Mouse (Mus musculus): ENCODE data around the gene Saxo1. TPM values are rescaled to one million over a fixed set of nuclear protein-coding genes. Genes with fewer than 3 reads are reported as not detected.

Gene Saxo1
- polyA plus RNA-seq, 1 experiment from 2014 or later, result not detected

DNA sequence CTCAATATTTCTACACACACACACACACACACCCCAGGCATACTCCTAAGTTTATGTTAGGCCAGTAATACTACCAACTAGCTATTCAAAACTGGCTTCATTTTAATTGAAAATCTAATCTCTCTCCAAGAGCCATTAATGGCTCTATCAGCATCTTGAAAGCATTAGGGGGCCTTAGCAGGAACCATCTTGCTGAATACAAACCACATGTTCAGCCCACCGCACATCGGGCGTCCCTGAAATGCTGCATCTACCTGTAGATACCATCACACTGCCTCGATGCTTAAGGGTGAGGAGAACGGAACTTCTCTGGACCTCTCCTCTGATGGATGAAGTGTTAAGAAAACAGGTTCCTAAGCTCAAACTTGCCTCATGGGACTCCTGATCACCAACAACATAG is 93.3 kb downstream of the Saxo1 start:
- Histone ChIP-seq H3K36me3 (replicated peaks) (no peaks in the 10 kb centered on the region), H3K9ac (no peak overlapping the region), H3K4me3 (replicated peaks) (no peak overlapping the region), H3K27ac (no peak overlapping the region), H3K4me1 (no peaks in the 10 kb centered on the region), H3K27me3 (no peaks in the 10 kb centered on the region), H3K9me3 (no peaks in the 10 kb centered on the region), H3K4me2 (no peak overlapping the region)
- WGBS, result 77% methylated on average over 5 of the region's 5 CpGs
- no peak for ATAC-seq (ENCODE audit: low FRiP score)

DNA sequence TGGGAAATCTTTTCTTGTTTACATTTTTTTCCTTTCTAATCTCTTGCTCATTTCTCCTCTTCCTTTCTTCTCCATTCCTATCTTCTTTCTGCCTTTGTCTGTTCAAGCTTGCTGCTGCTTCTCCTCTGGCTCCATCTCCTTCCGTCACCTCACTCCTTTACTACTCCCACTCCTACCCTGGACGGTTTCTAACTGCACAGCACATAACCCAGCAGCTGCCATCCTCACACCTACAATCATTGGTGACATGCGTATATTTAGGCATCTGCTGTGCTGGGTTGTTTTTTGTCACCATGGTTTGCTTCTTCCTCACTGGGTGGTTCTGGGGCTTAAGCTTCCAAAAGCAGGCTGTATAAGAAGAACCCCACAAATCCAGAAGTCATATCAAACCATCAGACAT is 107.7 kb downstream of the Saxo1 start:
- no peak overlapping the region for H3K4me2 ChIP-seq
- H3K27me3 ChIP-seq, result no peaks in the 10 kb centered on the region
- 91% methylated on average over 3 of the region's 3 CpGs for WGBS
- no peak overlapping the region for H3K27ac ChIP-seq
- no peak overlapping the region for H3K9ac ChIP-seq
- H3K36me3 ChIP-seq (replicated peaks), result no peaks in the 10 kb centered on the region
- no peak overlapping the region for H3K4me3 ChIP-seq (replicated peaks)
- H3K9me3 ChIP-seq, result no peaks in the 10 kb centered on the region
- H3K4me1 ChIP-seq, result no peaks in the 10 kb centered on the region
- no peak for ATAC-seq (ENCODE audit: low FRiP score)

DNA sequence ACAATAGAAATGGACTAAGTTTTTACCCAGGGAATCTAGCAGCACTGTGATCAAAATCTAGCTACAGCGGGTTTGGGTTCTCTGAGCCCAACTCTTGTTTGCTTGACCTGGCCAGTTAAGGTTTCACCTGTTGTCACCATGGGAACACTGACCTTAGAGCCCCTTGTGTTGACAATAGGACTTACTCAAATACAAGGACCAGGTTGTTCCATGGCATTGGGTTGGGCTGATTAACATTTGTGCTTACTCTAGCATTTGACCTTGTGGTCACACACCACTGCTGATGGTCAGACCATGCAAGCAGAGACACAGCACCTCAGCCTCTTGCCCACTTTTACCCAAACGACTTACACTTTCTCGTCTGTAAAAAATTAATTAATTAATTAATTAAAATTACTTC is 121.8 kb downstream of the Saxo1 start:
- H3K4me1 ChIP-seq, result no peaks in the 10 kb centered on the region
- WGBS, result 85% methylated on average over 3 of the region's 3 CpGs
- H3K9ac ChIP-seq, result no peak overlapping the region
- no peaks in the 10 kb centered on the region for H3K36me3 ChIP-seq (replicated peaks)
- no peaks in the 10 kb centered on the region for H3K27me3 ChIP-seq
- no peak overlapping the region for H3K4me3 ChIP-seq (replicated peaks)
- no peak overlapping the region for H3K4me2 ChIP-seq
- no peaks in the 10 kb centered on the region for H3K9me3 ChIP-seq
- no peak overlapping the region for H3K27ac ChIP-seq
- no peak for ATAC-seq (ENCODE audit: low FRiP score)

DNA sequence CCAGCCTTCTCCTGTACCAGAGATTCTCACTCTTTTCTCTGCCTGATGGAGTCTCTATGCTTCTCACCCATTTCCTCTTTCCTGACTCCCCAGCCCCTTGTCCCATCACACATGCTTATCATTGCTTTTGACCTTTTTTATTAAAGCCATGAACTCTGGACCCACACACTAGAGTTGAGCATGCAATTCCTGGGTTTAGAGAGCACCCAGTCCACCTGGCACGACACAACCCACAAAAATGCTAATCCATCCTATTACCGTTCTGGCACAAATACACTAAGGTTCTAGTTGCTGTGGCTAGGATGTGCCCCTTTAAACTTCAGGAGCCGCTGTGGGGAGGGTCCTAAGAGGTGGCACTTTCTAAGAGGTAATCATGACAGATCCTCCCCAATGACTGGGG is 122.5 kb downstream of the Saxo1 start:
- no peak overlapping the region for H3K9ac ChIP-seq
- no peaks in the 10 kb centered on the region for H3K27me3 ChIP-seq
- no peak overlapping the region for H3K4me2 ChIP-seq
- 93% methylated on average over 3 of the region's 3 CpGs for WGBS
- ATAC-seq (ENCODE audit: low FRiP score), result no peak
- H3K27ac ChIP-seq, result no peak overlapping the region
- no peak overlapping the region for H3K4me3 ChIP-seq (replicated peaks)
- H3K4me1 ChIP-seq, result no peaks in the 10 kb centered on the region
- H3K36me3 ChIP-seq (replicated peaks), result no peaks in the 10 kb centered on the region
- H3K9me3 ChIP-seq, result no peaks in the 10 kb centered on the region

DNA sequence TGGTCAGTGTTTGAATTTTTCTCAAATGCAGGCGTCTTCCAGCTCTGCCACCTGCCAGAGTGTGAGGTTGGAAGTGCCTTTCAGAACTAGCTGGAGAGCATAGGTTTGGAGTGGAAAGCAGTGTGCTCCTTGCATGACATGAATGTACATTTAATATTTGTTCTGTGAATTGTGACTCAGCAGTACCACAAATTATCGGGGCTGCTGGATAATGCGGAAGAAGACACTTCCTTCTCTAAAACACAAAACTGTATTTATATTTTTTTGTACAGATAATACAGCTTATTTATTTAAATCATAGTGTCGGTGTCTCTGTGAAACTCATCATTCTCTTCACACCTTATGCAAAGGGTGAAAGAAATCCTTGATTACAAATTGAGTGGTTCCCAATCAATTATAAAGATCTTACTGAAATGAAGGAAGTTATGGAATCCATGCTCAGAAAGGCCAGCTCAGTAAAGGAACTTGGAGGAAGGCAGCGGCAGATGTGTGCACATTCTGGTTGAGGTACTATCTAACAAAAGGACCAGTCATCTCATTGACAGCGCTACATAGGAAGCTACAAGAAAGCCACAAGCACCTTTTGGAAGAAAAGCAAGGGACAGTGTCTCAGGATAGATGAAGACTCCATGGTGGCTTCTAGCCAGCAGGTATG is 129.9 kb downstream of the Saxo1 start:
- ATAC-seq (ENCODE audit: low FRiP score), result no peak
- Histone ChIP-seq H3K27ac (no peak overlapping the region), H3K27me3 (no peaks in the 10 kb centered on the region), H3K4me1 (no peaks in the 10 kb centered on the region), H3K9me3 (no peaks in the 10 kb centered on the region), H3K4me3 (replicated peaks) (no peak overlapping the region), H3K36me3 (replicated peaks) (no peaks in the 10 kb centered on the region), H3K4me2 (no peak overlapping the region), H3K9ac (no peak overlapping the region)
- WGBS, result 91% methylated on average over 6 of the region's 6 CpGs

DNA sequence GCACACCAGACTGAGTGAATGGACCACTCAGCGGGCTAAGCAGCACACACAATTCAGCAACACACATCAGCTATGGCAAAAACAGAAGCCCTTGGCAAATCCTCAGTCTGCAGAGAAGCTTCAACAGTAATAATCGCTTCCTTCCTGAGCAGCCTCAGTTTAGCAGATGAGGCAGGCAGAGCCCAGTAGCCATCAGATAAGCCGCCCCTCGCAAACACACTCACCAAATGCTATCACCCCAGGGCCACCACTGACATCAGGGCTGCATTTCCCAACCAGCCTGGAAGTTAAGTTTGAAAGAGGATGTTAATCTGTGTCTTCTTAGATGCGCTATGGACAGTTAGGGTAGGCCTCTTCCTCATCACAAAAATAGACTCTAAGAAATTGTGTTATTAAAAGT is 130.8 kb downstream of the Saxo1 start:
- Histone ChIP-seq H3K9ac (no peak overlapping the region), H3K36me3 (replicated peaks) (no peaks in the 10 kb centered on the region), H3K9me3 (no peaks in the 10 kb centered on the region), H3K27ac (no peak overlapping the region), H3K4me3 (replicated peaks) (no peak overlapping the region), H3K4me1 (no peaks in the 10 kb centered on the region), H3K27me3 (no peaks in the 10 kb centered on the region), H3K4me2 (no peak overlapping the region)
- no peak for ATAC-seq (ENCODE audit: low FRiP score)
- WGBS, result 77% methylated on average over 5 of the region's 5 CpGs

DNA sequence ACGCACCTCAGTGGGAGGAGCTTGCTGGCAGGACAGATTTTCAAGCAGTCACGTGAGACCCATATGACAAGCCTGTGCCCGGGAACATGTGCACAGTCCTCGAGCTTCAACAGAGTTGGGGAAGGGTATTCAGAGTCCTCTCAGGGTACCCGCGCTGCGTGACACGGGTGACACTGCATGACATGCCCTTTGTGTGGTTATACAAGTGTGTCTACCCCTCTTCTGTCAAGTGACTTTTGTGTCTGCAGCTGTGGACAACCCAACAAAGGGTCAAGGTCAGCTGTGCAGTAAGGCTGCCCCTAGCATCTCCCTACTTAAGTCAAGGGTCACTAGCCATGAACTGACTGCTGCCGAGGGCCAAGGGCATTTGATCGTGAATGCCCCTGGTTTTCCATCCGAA is 131.6 kb downstream of the Saxo1 start:
- H3K4me3 ChIP-seq (replicated peaks), result no peak overlapping the region
- H3K4me2 ChIP-seq, result no peak overlapping the region
- H3K27me3 ChIP-seq, result no peaks in the 10 kb centered on the region
- H3K9me3 ChIP-seq, result no peaks in the 10 kb centered on the region
- WGBS, result 71% methylated on average over 11 of the region's 11 CpGs
- H3K4me1 ChIP-seq, result no peaks in the 10 kb centered on the region
- no peaks in the 10 kb centered on the region for H3K36me3 ChIP-seq (replicated peaks)
- ATAC-seq (ENCODE audit: low FRiP score), result no peak
- H3K27ac ChIP-seq, result no peak overlapping the region
- no peak overlapping the region for H3K9ac ChIP-seq

DNA sequence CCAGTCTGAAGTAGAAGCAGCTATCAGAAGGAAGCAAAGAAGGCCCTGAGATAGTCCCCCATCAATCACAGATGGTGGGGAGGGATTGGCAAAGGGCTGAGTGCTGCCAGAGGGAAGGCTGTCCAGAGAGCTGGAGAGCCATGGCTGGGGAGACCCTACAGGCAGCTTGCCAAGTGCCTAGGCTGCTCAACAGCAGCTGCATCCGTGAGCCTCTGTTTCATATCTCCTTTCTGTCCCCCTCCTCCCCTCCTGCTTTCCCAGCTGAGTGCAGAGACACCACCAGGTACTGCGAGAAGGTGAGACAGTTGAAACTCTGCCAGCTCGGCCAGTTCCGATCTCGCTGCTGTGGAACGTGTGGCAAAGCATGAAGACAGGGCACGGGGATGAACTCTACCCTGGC is 132.5 kb downstream of the Saxo1 start:
- H3K27me3 ChIP-seq, result no peaks in the 10 kb centered on the region
- 96% methylated on average over 7 of the region's 7 CpGs for WGBS
- H3K36me3 ChIP-seq (replicated peaks), result no peaks in the 10 kb centered on the region
- H3K4me1 ChIP-seq, result no peaks in the 10 kb centered on the region
- no peak overlapping the region for H3K4me3 ChIP-seq (replicated peaks)
- H3K27ac ChIP-seq, result no peak overlapping the region
- no peaks in the 10 kb centered on the region for H3K9me3 ChIP-seq
- H3K4me2 ChIP-seq, result no peak overlapping the region
- no peak for ATAC-seq (ENCODE audit: low FRiP score)
- no peak overlapping the region for H3K9ac ChIP-seq

DNA sequence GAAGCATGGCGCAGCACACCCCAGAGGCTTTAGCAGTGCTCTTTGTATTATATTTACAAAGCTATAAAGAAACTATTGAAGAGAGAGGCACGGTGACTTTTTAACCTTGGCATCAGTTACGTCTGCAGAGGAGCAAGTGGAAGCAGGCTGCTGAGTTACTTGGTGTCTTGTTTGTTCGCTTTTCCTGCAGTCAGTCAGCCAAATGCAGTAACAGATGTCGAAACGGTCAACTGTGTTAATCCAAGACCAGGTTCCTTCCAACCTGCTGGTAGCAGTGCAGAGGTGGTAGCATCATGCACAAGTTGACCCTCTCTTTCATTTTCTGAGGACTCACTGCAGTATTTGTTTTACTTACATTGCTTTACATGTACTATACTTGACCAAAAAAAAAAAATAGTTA is 135.5 kb downstream of the Saxo1 start:
- Histone ChIP-seq H3K36me3 (replicated peaks) (no peaks in the 10 kb centered on the region), H3K9ac (no peak overlapping the region), H3K4me2 (no peak overlapping the region), H3K27me3 (no peaks in the 10 kb centered on the region), H3K4me1 (no peaks in the 10 kb centered on the region), H3K9me3 (no peaks in the 10 kb centered on the region), H3K4me3 (replicated peaks) (no peak overlapping the region), H3K27ac (no peak overlapping the region)
- ATAC-seq (ENCODE audit: low FRiP score), result no peak
- 83% methylated on average over 6 of the region's 6 CpGs for WGBS

DNA sequence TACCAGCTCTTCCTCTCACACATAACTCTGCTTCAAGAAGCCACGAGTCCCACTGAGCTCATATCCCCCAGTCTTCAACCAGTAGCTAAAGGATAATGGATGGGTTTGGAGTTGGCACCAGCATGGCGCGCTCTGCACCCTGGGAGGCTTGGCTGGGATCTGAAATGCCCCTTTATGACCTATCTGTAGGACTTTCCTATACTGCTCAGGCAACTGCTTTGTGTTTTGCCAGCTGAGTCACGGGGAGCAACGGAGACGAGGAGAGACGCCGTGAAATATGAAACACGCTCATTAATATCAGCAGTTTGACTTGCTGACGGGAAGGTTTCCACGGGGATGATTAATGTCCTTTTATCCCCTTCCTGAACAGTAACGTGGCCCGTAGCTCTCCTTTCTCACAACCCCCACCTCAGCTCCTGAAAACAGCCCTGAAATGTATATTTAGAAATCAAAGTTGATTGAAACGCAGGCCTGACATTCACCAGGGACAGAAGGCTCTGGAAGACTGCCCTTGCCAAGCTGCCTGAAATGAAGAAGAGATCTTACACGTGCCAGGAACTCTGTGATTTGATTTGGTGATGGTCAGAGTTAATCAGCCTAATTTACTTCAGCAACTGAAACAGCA is 141.6 kb downstream of the Saxo1 start:
- 80% methylated on average over 15 of the region's 15 CpGs for WGBS
- no peak overlapping the region for H3K4me3 ChIP-seq (replicated peaks)
- no peaks in the 10 kb centered on the region for H3K9me3 ChIP-seq
- no peak for ATAC-seq (ENCODE audit: low FRiP score)
- no peak overlapping the region for H3K4me2 ChIP-seq
- H3K4me1 ChIP-seq, result no peaks in the 10 kb centered on the region
- no peak overlapping the region for H3K27ac ChIP-seq
- H3K36me3 ChIP-seq (replicated peaks), result no peaks in the 10 kb centered on the region
- H3K27me3 ChIP-seq, result no peaks in the 10 kb centered on the region
- H3K9ac ChIP-seq, result no peak overlapping the region

DNA sequence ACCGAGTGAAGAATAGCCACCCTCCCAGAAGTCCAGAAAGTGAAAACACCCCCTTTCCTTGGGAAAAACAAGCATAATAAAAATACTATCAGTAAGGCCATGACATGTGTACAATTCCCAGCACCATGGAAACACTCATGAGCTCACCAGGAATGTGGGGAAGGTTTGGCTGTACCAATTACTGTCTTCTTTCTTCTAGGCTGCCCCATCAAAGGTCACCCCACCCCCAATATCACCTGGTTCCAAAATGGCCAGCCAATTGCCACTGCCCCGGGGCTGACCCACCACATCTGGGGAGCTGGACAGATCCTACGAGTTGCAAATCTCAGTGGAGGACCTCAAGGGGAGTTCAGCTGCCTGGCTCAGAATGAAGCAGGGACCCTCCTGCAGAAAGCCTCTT is 144.7 kb downstream of the Saxo1 start:
- no peak overlapping the region for H3K27ac ChIP-seq
- H3K4me2 ChIP-seq, result no peak overlapping the region
- H3K4me3 ChIP-seq (replicated peaks), result no peak overlapping the region
- H3K36me3 ChIP-seq (replicated peaks), result no peaks in the 10 kb centered on the region
- no peaks in the 10 kb centered on the region for H3K27me3 ChIP-seq
- H3K9me3 ChIP-seq, result no peaks in the 10 kb centered on the region
- WGBS, result 60% methylated on average over 3 of the region's 3 CpGs
- H3K9ac ChIP-seq, result no peak overlapping the region
- no peak for ATAC-seq (ENCODE audit: low FRiP score)
- no peaks in the 10 kb centered on the region for H3K4me1 ChIP-seq

DNA sequence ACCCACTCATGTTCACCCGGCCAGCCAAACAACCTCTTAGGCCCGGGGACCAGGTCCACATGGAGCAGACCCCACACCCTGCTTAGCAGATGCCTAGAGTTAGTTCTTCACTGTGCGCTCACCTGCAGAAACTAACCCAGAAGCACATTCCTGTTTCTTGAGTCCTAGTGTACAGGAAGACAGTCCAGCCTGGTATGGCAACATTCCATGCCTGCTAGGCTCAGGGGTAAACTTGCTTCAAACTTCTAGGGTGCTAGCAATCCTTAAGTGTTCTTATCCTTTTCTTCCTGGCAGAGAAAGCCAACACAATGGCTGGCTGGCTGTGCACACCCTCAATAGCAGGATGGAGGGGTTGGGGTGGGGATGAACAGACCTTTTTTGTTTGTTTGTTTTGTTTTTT is 147.2 kb downstream of the Saxo1 start:
- H3K4me3 ChIP-seq (replicated peaks), result no peak overlapping the region
- H3K9me3 ChIP-seq, result no peaks in the 10 kb centered on the region
- no peak overlapping the region for H3K9ac ChIP-seq
- no peak overlapping the region for H3K4me2 ChIP-seq
- no peak for ATAC-seq (ENCODE audit: low FRiP score)
- H3K27me3 ChIP-seq, result no peaks in the 10 kb centered on the region
- WGBS, result 93% methylated on average over 3 of the region's 3 CpGs
- H3K4me1 ChIP-seq, result no peaks in the 10 kb centered on the region
- no peak overlapping the region for H3K27ac ChIP-seq
- no peaks in the 10 kb centered on the region for H3K36me3 ChIP-seq (replicated peaks)

DNA sequence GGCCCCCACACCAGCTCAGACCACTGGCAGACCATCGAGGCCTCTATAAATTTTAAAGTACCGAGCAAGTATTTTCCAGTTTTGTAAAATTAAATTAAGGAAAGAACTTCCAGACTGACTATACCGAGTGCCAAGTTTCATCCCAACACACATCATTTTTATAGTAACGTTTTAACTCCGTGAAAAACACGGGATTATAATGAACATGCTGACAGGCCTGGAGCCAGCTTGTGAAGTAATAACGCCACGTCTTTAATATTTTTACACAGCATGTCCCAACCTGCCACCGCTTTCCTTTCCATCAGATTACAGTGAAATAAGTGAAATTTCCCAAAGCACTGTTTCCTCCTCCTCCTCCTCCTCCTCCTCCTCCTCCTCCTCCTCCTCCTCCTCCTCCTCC is 149.7 kb downstream of the Saxo1 start:
- 88% methylated on average over 9 of the region's 9 CpGs for WGBS
- no peak overlapping the region for H3K4me2 ChIP-seq

More for the DNA sequence above, 149.7 kb downstream of the Saxo1 start:
- H3K9ac ChIP-seq, result no peak overlapping the region
- no peaks in the 10 kb centered on the region for H3K27me3 ChIP-seq
- no peaks in the 10 kb centered on the region for H3K36me3 ChIP-seq (replicated peaks)
- H3K4me3 ChIP-seq (replicated peaks), result no peak overlapping the region
- no peak for ATAC-seq (ENCODE audit: low FRiP score)
- H3K4me1 ChIP-seq, result no peaks in the 10 kb centered on the region
- H3K9me3 ChIP-seq, result no peaks in the 10 kb centered on the region
- H3K27ac ChIP-seq, result no peak overlapping the region
